Mouse (Mus musculus) cerebellum, adult 2 months (tissue): ENCODE results near the gene Abcc5.

ENCODE experiments used
- CTCF ChIP-seq: fragments of 200-500 bp; IDR thresholded peaks from 2 replicates; pipeline ENCODE4 v1.5.1; 2011; ENCODE audit warnings: low read depth, mild to moderate bottlenecking, control low read depth, low read length, moderate library complexity, borderline replicate concordance; ENCODE audit not compliant: insufficient read depth
- POLR2A ChIP-seq: fragments of 200-500 bp; IDR thresholded peaks from 2 replicates; pipeline ENCODE4 v1.6.1; 2011; ENCODE audit warnings: low read length, control low read depth, borderline replicate concordance; ENCODE audit not compliant: insufficient read depth

- TF ChIP-seq CTCF = no peak
- no peak for TF ChIP-seq POLR2A
Measured at GRCm38 (mm10) chr16:20411958-20412570, 14.1 kb downstream of the Abcc5 start.
